In genomic region chr15:77021056-77021455, GRCm38 (mm10) we compare ENCODE assay signal across 19 mouse cellular contexts. TPM values are rescaled to one million over a fixed set of nuclear protein-coding genes. Genes with fewer than 3 reads are reported as not detected.
DNase-seq lines count a peak whose midpoint lies in the region; ATAC-seq and TF ChIP-seq lines count a peak whose summit lies in the region.
"Had no signal": no experiment of that assay in that cellular context is flagged by ENCODE, and none has a peak within 500 bp of the region (broad histone marks: within the 10 kb centered on the region; RNA-seq: fewer than 3 reads in every experiment).

No protein-coding gene starts in this region.

- H3K79me2 ChIP-seq in myocyte (ENCODE audit: control insufficient read depth, insufficient read depth), result no peaks in the 10 kb centered on the region

- H3K4me1 ChIP-seq in heart, embryonic 13.5 days, result peaks cover 82% of the 10 kb centered on the region
- H3K4me1 ChIP-seq in intestine, embryonic 16.5 days (ENCODE audit: control insufficient read depth, insufficient read depth, low read length), result no peaks in the 10 kb centered on the region
- H3K4me1 ChIP-seq: liver, embryonic 15.5 days had no signal

- peak; percentile 97 for DNase-seq in heart, adult 11 months
- DNase-seq in heart, adult 8-10 months (ENCODE audit: low spot score), result no peak
- DNase-seq in gastrocnemius, adult 8-10 months (ENCODE audit: low spot score in 2 of 2), result peak; percentile 72 to 76
- DNase-seq in layer of hippocampus, postnatal 10 days (ENCODE audit: low spot score in 2 of 2), result no peak
- no peak for DNase-seq in thymus, postnatal 4 days
- DNase-seq: cerebellum, postnatal 10 days; kidney, adult 9 months had no signal

- H3K4me3 ChIP-seq in heart, embryonic 13.5 days, result peak overlapping the region; percentile 36
- peak overlapping the region; percentile 6 for H3K4me3 ChIP-seq in myocyte
- no peak overlapping the region for H3K4me3 ChIP-seq in intestine, embryonic 16.5 days (ENCODE audit: low read length)
- H3K4me3 ChIP-seq: forebrain, embryonic 13.5 days; limb, embryonic 13.5 days; liver, embryonic 15.5 days; midbrain, embryonic 15.5 days had no signal

- no peaks in the 10 kb centered on the region for H3K27me3 ChIP-seq in heart, embryonic 13.5 days (replicated peaks)
- no peaks in the 10 kb centered on the region for H3K27me3 ChIP-seq in myocyte (ENCODE audit: control insufficient read depth, insufficient read depth, insufficient read length)
- no peaks in the 10 kb centered on the region for H3K27me3 ChIP-seq in intestine, embryonic 16.5 days (replicated peaks; ENCODE audit: control insufficient read depth, insufficient read depth, low read length)
- H3K27me3 ChIP-seq: limb, embryonic 13.5 days; liver, embryonic 15.5 days; midbrain, embryonic 15.5 days had no signal

- peak overlapping the region; percentile 95 for H3K27ac ChIP-seq in heart, embryonic 13.5 days (replicated peaks)
- H3K27ac ChIP-seq in intestine, embryonic 16.5 days (ENCODE audit: low read length), result no peak overlapping the region
- H3K27ac ChIP-seq: forebrain, embryonic 13.5 days; limb, embryonic 13.5 days; liver, embryonic 15.5 days; midbrain, embryonic 15.5 days had no signal

- H3K9ac ChIP-seq in heart, embryonic 13.5 days, result peak overlapping the region; percentile 74
- no peak overlapping the region for H3K9ac ChIP-seq in intestine, embryonic 16.5 days (ENCODE audit: low read depth, low read length)
- H3K9ac ChIP-seq: forebrain, embryonic 13.5 days; limb, embryonic 13.5 days; liver, embryonic 15.5 days; midbrain, embryonic 15.5 days had no signal

- WGBS in heart, embryonic 13.5 days, result 65% methylated on average over 3 of the region's 3 CpGs
- 97% methylated on average over 3 of the region's 3 CpGs for WGBS in intestine, embryonic 16.5 days

- peaks cover 10% of the 10 kb centered on the region for H3K36me3 ChIP-seq in heart, embryonic 13.5 days
- H3K36me3 ChIP-seq in myocyte (ENCODE audit: control insufficient read depth, insufficient read depth), result no peaks in the 10 kb centered on the region
- no peaks in the 10 kb centered on the region for H3K36me3 ChIP-seq in intestine, embryonic 16.5 days (ENCODE audit: control insufficient read depth, insufficient read depth, low read length)
- H3K36me3 ChIP-seq: limb, embryonic 13.5 days; liver, embryonic 15.5 days; midbrain, embryonic 15.5 days had no signal

- no peak for ATAC-seq in heart, embryonic 13.5 days (ENCODE audit: extremely low read depth, insufficient number of reproducible peaks, low FRiP score, low TSS enrichment)
- no peak for ATAC-seq in intestine, embryonic 16.5 days
- ATAC-seq: forebrain, embryonic 13.5 days; lung, postnatal 0 days; midbrain, embryonic 15.5 days had no signal

- H3K4me2 ChIP-seq in heart, embryonic 13.5 days, result peak overlapping the region; percentile 47
- peak overlapping the region; percentile 64 for H3K4me2 ChIP-seq in myocyte (ENCODE audit: low read depth)
- no peak overlapping the region for H3K4me2 ChIP-seq in intestine, embryonic 16.5 days (ENCODE audit: low read depth, low read length)
- H3K4me2 ChIP-seq: forebrain, embryonic 13.5 days; limb, embryonic 13.5 days; liver, embryonic 15.5 days; midbrain, embryonic 15.5 days had no signal

- H3K9me3 ChIP-seq in heart, embryonic 13.5 days, result no peaks in the 10 kb centered on the region
- no peaks in the 10 kb centered on the region for H3K9me3 ChIP-seq in intestine, embryonic 16.5 days (ENCODE audit: control insufficient read depth, low read length)
- H3K9me3 ChIP-seq: forebrain, embryonic 13.5 days; limb, embryonic 13.5 days; liver, embryonic 15.5 days; midbrain, embryonic 15.5 days had no signal

- TF ChIP-seq POLR2A in myocyte (IDR thresholded peaks at IDR 0.05; ENCODE audit: insufficient read length, low read depth), result peak; percentile 55

- H3ac ChIP-seq in myocyte (ENCODE audit: control insufficient read depth, insufficient read length), result no peak overlapping the region

TF ChIP-seq in myocyte, 11 proteins besides CTCF, POLR2A, EP300 and RAD21:
- TF ChIP-seq SRF (IDR thresholded peaks at IDR 0.05; ENCODE audit: control insufficient read depth, insufficient read length, low read depth), result no peak
- no peak for TF ChIP-seq USF1 (IDR thresholded peaks at IDR 0.05; ENCODE audit: low read depth)
- no peak for TF ChIP-seq E2F4 (IDR thresholded peaks at IDR 0.05; ENCODE audit: insufficient read depth)
- peak in 2 of 3 experiments; percentile 70 to 84 for TF ChIP-seq MYOG (IDR thresholded peaks at IDR 0.05; ENCODE audit: control insufficient read depth in 1 of 3, insufficient read depth in 1 of 3, insufficient read length in 2 of 3, low read depth in 2 of 3)
- TF ChIP-seq CEBPB (IDR thresholded peaks at IDR 0.05; ENCODE audit: insufficient read depth, poor library complexity, severe bottlenecking), result no peak
- peak in 2 of 3 experiments; percentile 62 to 92 for TF ChIP-seq MYOD1 (IDR thresholded peaks at IDR 0.05; ENCODE audit: control insufficient read depth in 1 of 3, insufficient read length in 2 of 3, low read depth in 2 of 3)
- TF ChIP-seq POLR2AphosphoS2 (IDR thresholded peaks at IDR 0.05; ENCODE audit: insufficient read length, low read depth), result peak; percentile 81
- no peak for TF ChIP-seq MAX (IDR thresholded peaks at IDR 0.05; ENCODE audit: low read depth)

RNA-seq across cellular contexts. Expression of gene Apol6, which starts 23.5 kb away (rescaled TPM):
- 1 to 10 TPM in 2 of 4 experiments, under 1 TPM in 2; 0.49 to 1.5 (median 1.0) TPM for total RNA-seq in heart, adult 8-10 months (2022)
- 10 to 100 TPM; 29.4 to 66.8 (median 49.7) TPM for total RNA-seq in gastrocnemius, adult 8-10 months (2022)
- polyA plus RNA-seq in heart, embryonic 13.5 days (2015; fragmentation: Nextera tagmentation; extraction: Ambion mirVana), result 0.06 and 0.15 TPM in 2 replicates
- polyA plus RNA-seq in myocyte (2012; fragmentation: generic; extraction: Trizol), result 4.8 TPM
- under 1 TPM in 1 of 2 experiments, not detected in 1; 0.25 TPM for total RNA-seq in layer of hippocampus, postnatal 10 days (2021)
- 0.38 and 0.42 TPM in 2 replicates for polyA plus RNA-seq in intestine, embryonic 16.5 days (2015; fragmentation: Nextera tagmentation; extraction: Ambion mirVana)
- total RNA-seq: megakaryocyte progenitor cell, adult 5-6 weeks had no signal
- polyA plus RNA-seq: forebrain, embryonic 13.5 days; hindbrain, embryonic 11.5 days; limb, embryonic 13.5 days; lung, postnatal 0 days; thymus, postnatal 0 days had no signal

RNA-seq across cellular contexts. Expression of gene Mb, which starts 29.4 kb away (rescaled TPM):
- over 10,000 TPM; 20,391 to 21,800 (median 21,272) TPM for total RNA-seq in heart, adult 8-10 months (2022)
- total RNA-seq in gastrocnemius, adult 8-10 months (2022), result 1,000 to 10,000 TPM; 3,053 to 3,564 (median 3,434) TPM
- polyA plus RNA-seq in heart, embryonic 13.5 days (2015; fragmentation: Nextera tagmentation; extraction: Ambion mirVana), result 519 and 566 TPM in 2 replicates
- 1,055 TPM for polyA plus RNA-seq in myocyte (2012; fragmentation: generic; extraction: Trizol)
- total RNA-seq in layer of hippocampus, postnatal 10 days (2021), result under 1 TPM; 0.31 to 0.57 TPM
- polyA plus RNA-seq in intestine, embryonic 16.5 days (2015; fragmentation: Nextera tagmentation; extraction: Ambion mirVana), result 0.48 and 0.56 TPM in 2 replicates
- total RNA-seq: left cerebral cortex, adult 18-20 months; megakaryocyte progenitor cell, adult 5-6 weeks had no signal
- polyA plus RNA-seq: forebrain, embryonic 13.5 days had no signal

Comparison
In these comparisons a context has a peak if more than half of its experiments do, and no peak if none do; other contexts are left out.
1. DNase-seq: peak in heart, adult 11 months (single experiment) and gastrocnemius, adult 8-10 months (2 of 2); none in heart, adult 8-10 months (single experiment), layer of hippocampus, postnatal 10 days (0 of 2) and thymus, postnatal 4 days (single experiment).
2. RNA of gene Apol6, which starts 23.5 kb away (total RNA-seq): 29.4 to 66.8 TPM in gastrocnemius, adult 8-10 months; 0.49 to 1.5 TPM in heart, adult 8-10 months and 0.25 TPM in layer of hippocampus, postnatal 10 days; every median in the first group is over 10 times any median in the second.
3. RNA of gene Mb, which starts 29.4 kb away (total RNA-seq): 20,391 to 21,800 TPM in heart, adult 8-10 months and 3,053 to 3,564 TPM in gastrocnemius, adult 8-10 months; 0.31 to 0.57 TPM in layer of hippocampus, postnatal 10 days; every median in the first group is over 1,000 times any median in the second.